Mouse (Mus musculus) thymus, adult 2 months (tissue): ENCODE results near the gene Mia2.

Experiments used
- CTCF ChIP-seq: fragments of 200-500 bp; IDR thresholded peaks from 2 replicates; pipeline ENCODE4 v1.5.1; 2012; ENCODE audit warnings: mild to moderate bottlenecking, control low read depth, low read length, moderate library complexity, borderline replicate concordance; ENCODE audit not compliant: control insufficient read depth, poor library complexity, insufficient read depth; ENCODE audit errors: extremely low read depth
- POLR2A ChIP-seq: fragments of 200-500 bp; IDR thresholded peaks from 2 replicates; pipeline ENCODE4 v1.6.1; 2012; ENCODE audit warnings: mild to moderate bottlenecking, low read length, control low read depth, moderate library complexity; ENCODE audit not compliant: control insufficient read depth, poor library complexity, insufficient read depth; ENCODE audit errors: extremely low read depth

DNA sequence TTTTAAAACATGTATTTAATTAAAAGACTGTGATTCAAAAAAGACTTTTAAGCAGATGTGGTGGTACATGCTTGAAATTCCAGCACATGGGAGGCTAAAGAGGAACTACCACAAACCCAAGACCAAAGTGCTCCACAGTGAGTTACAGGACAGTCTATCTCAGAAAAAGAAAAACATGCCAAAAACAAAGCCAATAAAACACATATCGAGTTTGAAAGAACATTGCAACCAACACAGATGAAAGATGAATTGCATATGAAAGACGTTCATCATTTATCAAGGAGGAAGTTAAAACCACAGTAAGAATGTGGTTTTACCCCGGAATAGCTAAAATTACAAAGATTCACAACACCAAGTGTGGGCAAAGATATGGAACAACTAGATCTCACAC, 111.4 kb downstream of the Mia2 start:
- TF ChIP-seq POLR2A (no peak), CTCF (no peak)
